Mouse (Mus musculus) spleen, adult 2 months (tissue): Measurements from ENCODE around the gene Tmem52.

Experiments
- CTCF ChIP-seq: fragments of 200-500 bp; IDR thresholded peaks from 2 replicates; pipeline ENCODE4 v1.5.1; 2011; ENCODE audit warnings: mild to moderate bottlenecking, inconsistent platforms; ENCODE audit not compliant: insufficient read depth, insufficient read length, insufficient replicate concordance; ENCODE audit errors: extremely low read depth
- POLR2A ChIP-seq: fragments of 200-500 bp; IDR thresholded peaks from 2 replicates; pipeline ENCODE4 v1.6.1; 2011; ENCODE audit warnings: low read depth, low read length, inconsistent platforms

DNA sequence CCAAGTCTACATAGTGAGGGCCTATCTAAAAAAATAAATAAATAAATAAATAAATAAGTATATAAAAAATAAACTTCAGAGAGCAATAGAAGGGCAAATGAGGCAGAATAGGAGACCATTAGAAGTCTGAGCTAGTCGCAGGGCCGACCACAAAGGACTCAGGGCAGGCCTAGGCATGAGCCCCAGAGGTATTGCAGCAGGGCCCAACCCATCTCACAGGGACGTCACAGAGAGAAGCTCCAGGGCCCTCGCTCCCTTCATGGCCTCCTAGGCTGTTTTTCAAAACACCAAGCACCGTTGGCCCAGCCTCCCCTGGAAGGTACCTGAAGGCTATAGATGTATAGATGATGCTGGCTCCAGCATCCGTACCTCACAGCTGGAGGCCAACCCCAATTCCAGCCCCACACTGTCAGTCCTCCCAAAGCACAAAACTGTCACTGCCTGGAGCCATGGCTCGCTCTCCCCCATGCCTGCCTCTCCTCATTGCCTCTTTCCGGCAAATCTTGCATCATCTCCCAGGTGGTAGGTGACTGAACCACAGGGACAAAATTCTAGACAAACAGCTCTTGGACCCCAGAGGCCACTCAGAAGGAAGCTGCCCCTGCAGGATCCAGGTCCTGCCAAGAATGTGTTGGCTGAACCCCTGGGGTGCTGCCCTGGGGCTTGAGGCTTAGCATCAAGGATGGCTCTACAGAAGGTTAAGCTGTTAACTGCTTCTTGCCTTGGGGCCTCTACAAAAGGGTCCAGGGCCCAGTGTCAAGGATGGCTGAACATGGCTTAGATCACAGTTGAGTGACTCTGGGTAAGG lies 14.0 kb downstream of the Tmem52 start:
- no peak for TF ChIP-seq CTCF
- no peak for TF ChIP-seq POLR2A
